Mouse (Mus musculus): Measurements from ENCODE around the gene Mlec.
"Not testable (repeated sequence)": the region's sequence is repeated elsewhere in the genome, so short reads cannot be mapped to it uniquely, and the experiment has no call there.

Gene Mlec

DNA sequence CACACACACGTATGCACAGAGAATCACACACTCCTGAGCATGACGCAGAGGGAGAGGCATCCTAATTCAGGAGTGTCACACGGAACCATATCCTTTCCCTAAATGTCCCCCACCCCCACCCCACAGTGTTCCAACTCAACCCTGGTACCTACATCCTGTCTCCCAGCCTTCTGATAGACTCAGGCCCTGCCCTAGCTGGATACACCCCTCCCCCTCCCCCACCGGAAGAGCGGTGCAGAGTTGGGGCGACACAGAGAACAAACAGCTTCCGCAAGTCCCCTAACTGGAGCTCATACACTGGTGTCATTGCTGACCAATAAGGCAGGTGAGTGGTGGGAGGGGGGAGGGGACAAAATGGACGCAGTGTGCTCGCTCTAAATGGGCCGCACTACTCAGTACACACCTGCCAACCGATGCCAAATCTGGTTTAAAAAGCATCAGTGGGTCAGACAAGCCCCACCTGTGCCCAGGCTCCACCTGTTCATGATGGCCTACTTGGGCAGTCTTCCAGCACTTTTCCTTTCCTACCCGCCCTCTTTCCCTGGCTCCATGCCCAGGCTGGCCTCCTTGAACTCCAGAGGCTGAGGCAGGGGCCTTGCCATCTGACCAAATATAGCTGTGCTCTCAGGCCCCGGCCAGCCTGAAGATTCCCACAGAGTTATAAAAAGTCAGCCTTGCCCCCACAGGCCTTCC lies 23.4 kb upstream of the Mlec start:
- CTCF ChIA-PET: no interaction called here

DNA sequence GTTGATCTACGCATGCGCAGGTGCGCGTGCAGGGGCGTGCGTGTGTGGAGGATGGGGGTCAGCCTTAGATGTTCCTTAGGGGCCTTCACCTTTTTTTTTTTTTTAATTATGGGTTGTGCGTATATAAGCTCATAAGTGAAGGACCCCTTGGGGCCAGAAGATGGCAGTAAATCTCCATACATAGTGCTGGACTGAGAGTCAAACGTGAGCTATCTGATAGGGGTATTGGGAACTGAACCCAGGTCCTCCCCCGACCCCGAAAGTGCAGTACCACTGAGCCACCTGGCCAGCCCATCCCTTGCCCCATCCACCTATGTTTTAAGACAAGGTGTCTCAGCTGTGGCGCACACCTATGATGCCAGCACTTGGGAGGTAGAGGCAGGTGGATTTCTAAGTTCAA lies 21.6 kb upstream of the Mlec start:
- CTCF ChIA-PET: no interaction called here

GRCm38 (mm10) chr5:115177866-115178265 lies 19.9 kb upstream of the Mlec start:
- CTCF ChIA-PET: no interaction called here

GRCm38 (mm10) chr5:115174554-115174953 lies 16.6 kb upstream of the Mlec start:
- CTCF ChIA-PET: interaction anchor here (0.6 to 0.8 kb wide), 3 partner anchors 23 to 196 kb away, joined by 3 to 6 read pairs (median 4); no protein-coding TSS in a partner anchor

GRCm38 (mm10) chr5:115170150-115170549 lies 12.2 kb upstream of the Mlec start:
- CTCF ChIA-PET: no interaction called here

GRCm38 (mm10) chr5:115168641-115169415 lies 10.8 kb upstream of the Mlec start:
- CTCF ChIA-PET: interaction anchor here (0.9 kb wide), 1 partner anchor 12 kb away, joined by 15 read pairs; no protein-coding TSS in a partner anchor

DNA sequence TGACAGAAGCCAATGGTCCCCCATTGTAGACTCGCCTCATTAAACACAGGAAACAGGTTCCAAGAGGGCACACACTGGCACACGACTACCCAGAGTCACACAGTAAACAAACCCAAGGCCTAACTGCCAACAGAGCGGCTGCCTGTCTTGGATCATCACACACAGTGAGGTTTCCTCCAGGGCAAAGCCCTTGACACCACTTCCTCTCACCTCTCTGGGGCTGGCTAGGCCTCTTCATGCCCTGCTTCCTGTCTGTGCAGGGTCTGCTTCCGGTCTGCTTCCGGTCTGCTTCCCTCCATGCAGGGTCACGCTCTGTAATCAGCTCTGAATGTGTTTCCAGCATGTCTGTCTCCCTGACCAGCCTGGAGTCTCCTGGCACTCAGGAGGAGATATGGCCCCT lies 9.4 kb upstream of the Mlec start:
- CTCF ChIA-PET: no interaction called here

- CTCF ChIA-PET: no interaction called here
Observed at GRCm38 (mm10) chr5:115166815-115167194, 8.8 kb upstream of the Mlec start.

- CTCF ChIA-PET: no interaction called here
Observed at GRCm38 (mm10) chr5:115165895-115166814, 8.2 kb upstream of the Mlec start.

DNA sequence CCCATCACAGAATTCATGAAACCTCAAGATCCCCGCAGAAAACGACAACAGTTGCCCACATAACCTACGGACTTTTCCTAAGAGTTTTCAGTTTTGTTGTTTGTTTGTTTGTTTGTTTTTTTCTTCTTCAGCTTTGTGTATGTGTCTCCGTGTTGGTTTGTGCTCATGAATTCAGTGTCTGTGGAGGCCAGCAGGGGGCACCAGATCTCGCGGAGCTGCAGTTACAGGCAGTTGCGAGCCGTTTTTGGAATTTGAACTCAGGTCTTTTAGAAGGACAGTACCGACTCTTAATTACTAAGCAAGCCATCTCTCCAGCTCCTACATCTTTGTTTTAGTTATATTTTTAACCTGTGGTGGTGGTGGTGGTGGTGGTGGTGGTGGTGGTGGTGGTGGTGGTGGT lies 7.4 kb upstream of the Mlec start:
- CTCF ChIA-PET: no interaction called here

DNA sequence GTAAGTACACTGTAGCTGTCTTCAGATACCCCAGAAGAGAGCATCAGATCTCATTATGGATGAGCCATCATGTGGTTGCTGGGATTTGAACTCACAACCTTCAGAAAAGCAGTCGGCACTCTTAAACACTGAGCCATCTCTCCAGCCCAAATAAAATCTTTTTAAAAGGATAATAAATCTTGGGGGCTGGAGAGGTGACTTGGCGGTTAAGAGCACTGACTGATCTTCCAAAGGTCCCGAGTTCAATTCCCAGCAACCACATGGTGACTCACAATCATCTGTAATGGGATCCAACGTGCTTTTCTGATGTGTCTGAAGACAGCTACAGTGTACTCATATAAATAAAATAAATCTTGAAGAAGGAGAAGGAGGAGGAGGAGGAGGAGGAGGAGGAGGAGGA lies 6.5 kb upstream of the Mlec start:
- CTCF ChIA-PET: not testable (repeated sequence)

- CTCF ChIA-PET: no interaction called here
Observed at GRCm38 (mm10) chr5:115163563-115163962, 5.6 kb upstream of the Mlec start.

- CTCF ChIA-PET: interaction anchor here (0.6 kb wide), 2 partner anchors 49 to 1488 kb away, joined by 3 read pairs; no protein-coding TSS in a partner anchor
Observed at GRCm38 (mm10) chr5:115161940-115162279, 3.9 kb upstream of the Mlec start.

- CTCF ChIA-PET: interaction anchor here (0.6 kb wide), 4 partner anchors 19 to 81 kb away, joined by 3 read pairs; partner anchors contain the start of gene Pop5
Observed at GRCm38 (mm10) chr5:115161064-115161939, 3.3 kb upstream of the Mlec start.

DNA sequence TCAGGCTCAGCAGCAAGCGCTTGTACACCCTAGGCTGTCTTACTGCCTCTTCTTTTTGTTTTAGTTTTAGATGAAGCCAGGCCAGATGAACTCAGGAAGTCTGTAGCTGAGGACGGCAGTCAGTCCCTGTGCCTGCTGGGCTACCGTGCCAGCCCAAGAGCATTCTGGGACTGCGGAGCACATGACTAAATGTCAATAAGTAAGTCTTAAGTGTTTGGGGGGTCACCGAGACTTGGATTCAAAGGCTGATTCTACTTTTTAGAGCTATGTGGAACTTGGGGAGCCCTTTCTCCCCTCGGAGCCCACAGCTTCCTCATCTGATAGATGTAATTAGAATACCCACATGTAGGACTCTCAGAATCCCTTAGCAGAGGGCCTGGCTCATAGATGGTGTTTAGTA lies 2.7 kb upstream of the Mlec start:
- CTCF ChIA-PET: interaction anchor here (0.6 to 1.0 kb wide), 2 partner anchors 36 to 81 kb away, joined by 3 read pairs; no protein-coding TSS in a partner anchor

GRCm38 (mm10) chr5:115159165-115159564 lies 1.2 kb upstream of the Mlec start:
- CTCF ChIA-PET: interaction anchor here (0.6 to 1.3 kb wide), 2 partner anchors 26 to 213 kb away, joined by 3 to 4 read pairs; no protein-coding TSS in a partner anchor

DNA sequence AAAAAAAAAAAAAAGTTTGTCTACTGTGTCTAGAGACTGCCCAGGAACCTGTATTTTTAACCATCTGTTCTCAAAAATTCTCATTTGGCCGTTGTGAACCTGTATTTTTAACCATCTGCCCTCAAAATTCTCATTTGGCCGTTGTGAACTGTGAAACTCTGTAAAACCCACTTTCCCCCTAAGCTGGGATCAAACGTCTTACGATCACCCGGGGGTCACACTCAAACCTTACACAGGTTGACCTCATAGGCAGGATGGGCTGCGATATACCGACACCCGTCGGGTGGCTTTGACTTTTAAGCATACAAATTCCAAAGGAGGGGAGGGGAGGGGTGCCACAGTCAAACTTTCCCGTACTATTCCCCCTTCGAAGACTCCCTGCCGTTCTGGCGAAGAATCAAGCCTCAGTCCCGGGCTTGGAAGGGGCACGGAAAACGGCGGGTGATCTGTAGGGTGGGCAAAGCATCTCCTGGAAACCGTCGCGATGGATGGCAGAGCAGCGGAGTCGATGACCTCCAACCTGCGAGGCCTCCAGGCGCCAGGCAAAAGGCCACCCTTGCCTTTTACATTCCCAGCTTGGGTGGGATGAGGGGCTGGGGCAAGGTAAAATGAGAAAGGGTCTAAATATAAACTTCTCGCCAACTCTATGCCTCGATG lies 918 bp downstream of the Mlec start:
- CTCF ChIA-PET: interaction anchor here (0.6 to 1.3 kb wide), 3 partner anchors 12 to 183 kb away, joined by 3 to 15 read pairs (median 4); no protein-coding TSS in a partner anchor

GRCm38 (mm10) chr5:115156401-115156800 lies 1.6 kb downstream of the Mlec start:
- CTCF ChIA-PET: interaction anchor here (0.6 to 1.3 kb wide), 2 partner anchors 13 to 184 kb away, joined by 4 to 15 read pairs; no protein-coding TSS in a partner anchor

DNA sequence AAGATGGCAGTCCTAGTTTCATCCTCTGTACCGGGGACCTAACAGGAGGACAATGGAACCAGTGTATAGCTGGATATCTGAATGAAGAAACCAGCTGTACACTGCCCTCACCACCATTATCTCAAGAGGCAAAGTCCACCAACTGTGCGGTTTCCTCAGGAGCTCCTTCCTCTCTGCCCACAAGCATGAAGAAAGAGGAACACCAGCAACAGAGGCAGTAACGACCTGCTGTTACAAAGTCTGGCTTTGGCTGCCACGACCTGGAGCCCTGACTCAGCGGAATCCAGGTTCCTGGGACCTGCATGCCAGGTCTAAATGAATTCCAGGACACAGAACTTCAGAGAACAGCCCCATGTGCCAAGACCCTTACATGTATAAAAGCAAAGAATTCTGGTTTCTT lies 2.1 kb downstream of the Mlec start:
- CTCF ChIA-PET: no interaction called here

DNA sequence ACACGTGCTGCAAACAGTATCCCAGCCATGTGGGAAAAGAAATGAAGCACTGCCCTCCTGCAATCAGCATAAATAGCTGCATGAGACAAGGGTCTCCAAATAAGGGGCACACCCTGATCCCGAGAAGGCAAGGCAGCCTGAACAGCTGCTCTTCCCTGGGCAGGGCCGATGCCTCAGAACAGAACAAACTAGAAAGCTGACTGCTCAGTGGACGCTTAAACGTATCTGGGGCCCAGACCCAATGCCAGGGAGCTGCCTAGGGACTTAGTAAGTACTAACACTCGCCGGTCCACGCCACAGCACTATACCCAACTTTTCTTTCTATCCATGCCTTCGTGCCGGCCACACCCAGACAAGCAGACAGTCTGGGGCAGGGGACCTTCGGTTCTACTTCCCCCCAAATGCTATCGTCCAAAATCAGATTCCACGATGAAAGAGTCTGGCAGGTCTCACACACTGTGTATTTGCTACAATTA lies 2.8 kb downstream of the Mlec start:
- CTCF ChIA-PET: interaction anchor here (0.5 kb wide), 1 partner anchor 209 kb away, joined by 4 read pairs; no protein-coding TSS in a partner anchor

Measured in spleen, embryonic (tissue).